Mouse (Mus musculus): Measurements from ENCODE around the gene Cldn3. TPM values are rescaled to one million over a fixed set of nuclear protein-coding genes. Genes with fewer than 3 reads are reported as not detected.

Gene Cldn3
- polyA plus RNA-seq, 1 experiment from 2014 or later = 1.2 TPM

DNA sequence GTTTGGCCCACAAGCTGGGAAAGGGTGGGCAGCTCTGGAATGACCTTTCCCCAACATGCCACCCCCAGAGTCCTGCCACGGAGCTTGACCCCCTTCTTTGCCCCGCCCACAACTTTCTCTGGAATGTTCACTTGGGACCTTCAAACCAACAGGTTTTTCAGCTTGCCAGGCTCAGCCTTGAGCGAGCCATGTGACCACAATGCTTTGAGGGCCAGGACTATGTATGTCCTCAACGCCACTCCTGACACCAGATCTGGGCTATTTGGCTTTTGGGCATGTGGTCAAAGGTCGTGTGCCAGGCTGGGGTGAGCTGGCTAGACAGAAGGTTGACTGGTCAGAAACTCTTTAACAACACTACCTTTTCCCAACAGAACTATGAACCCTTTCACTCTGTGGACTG is 16.1 kb downstream of the Cldn3 start:
- H3K4me2 ChIP-seq = no peak overlapping the region
- peaks cover 25% of the 10 kb centered on the region for H3K27me3 ChIP-seq
- 41% methylated on average over 5 of the region's 5 CpGs for WGBS (ENCODE audit: insufficient replicate concordance)
- H3K27ac ChIP-seq (replicated peaks) = no peak overlapping the region
- no peaks in the 10 kb centered on the region for H3K36me3 ChIP-seq (replicated peaks)
- no peak for ATAC-seq (ENCODE audit: insufficient read depth)
- no peak overlapping the region for H3K9ac ChIP-seq
- peaks cover 7% of the 10 kb centered on the region; the same call in 1 of the 2 replicates for H3K4me1 ChIP-seq (replicated peaks)
- H3K4me3 ChIP-seq (replicated peaks) = no peak overlapping the region
- H3K9me3 ChIP-seq (replicated peaks) = no peaks in the 10 kb centered on the region

GRCm38 (mm10) chr5:135007802-135008571 is 22.0 kb downstream of the Cldn3 start:
- Histone ChIP-seq H3K9ac (peak overlapping the region; percentile 73), H3K9me3 (replicated peaks) (no peaks in the 10 kb centered on the region), H3K27me3 (peaks cover 15% of the 10 kb centered on the region), H3K36me3 (replicated peaks) (no peaks in the 10 kb centered on the region; the same call in 1 of the 2 replicates), H3K27ac (replicated peaks) (peak overlapping the region; percentile 89), H3K4me3 (replicated peaks) (peak overlapping the region; percentile 69), H3K4me1 (replicated peaks) (peaks cover 47% of the 10 kb centered on the region), H3K4me2 (peak overlapping the region; percentile 94)
- ATAC-seq (ENCODE audit: insufficient read depth) = no peak
- 26% methylated on average over 16 of the region's 16 CpGs for WGBS (ENCODE audit: insufficient replicate concordance)

DNA sequence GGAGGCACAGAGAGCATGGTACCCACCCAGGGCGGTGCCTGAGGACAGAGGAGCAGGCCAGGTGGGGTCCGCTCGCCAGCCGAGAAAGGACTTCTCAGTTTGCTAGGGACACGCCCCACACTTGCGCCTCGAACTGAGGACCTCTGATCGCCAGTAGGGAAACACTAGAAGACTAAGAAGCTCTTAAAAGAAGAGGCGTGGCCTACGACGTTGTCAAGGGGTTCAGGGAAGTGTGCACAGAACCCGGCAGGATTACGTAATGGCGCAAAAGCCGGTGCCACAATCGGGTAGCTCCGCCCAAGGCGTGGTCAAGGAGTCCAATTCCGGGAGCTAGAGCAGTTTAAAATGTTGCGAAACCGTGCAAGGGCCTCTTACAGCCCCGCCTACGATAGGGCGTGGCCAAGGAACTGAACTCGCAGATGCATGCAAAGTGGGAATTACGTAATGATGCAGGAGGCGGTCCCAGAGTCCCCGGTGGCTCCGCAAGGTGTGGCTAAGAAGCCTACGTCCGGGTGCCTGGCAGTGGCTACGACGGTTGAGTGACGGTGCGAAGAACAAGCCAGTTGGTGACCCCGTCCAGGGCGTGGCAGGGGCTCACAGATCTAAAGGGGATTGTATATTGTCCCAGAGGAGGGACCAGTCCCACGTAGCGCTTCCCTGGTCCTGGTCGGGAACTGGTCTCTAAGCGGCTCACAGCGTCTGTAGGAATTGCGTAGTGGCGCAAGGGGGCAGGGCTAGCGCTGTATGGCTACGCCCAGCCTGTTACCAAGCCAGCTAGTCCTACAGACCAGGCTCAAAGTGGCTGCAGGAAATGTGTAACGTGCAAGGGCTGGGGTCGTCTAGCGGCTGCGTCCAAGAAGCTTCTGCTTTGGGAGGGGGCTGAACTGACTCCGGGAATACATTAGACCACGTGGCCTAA is 22.9 kb downstream of the Cldn3 start, which contains the start of gene Abhd11:
Abhd11 (plus strand) TSS at position 482 of the 919 bp plus-strand sequence.
- Histone ChIP-seq H3K4me1 (replicated peaks) (peaks cover 50% of the 10 kb centered on the region), H3K9me3 (replicated peaks) (no peaks in the 10 kb centered on the region), H3K27me3 (peaks cover 15% of the 10 kb centered on the region), H3K27ac (replicated peaks) (peak within 1 kb of the TSS; percentile 94), H3K9ac (peak within 1 kb of the TSS; percentile 74), H3K4me2 (peak within 1 kb of the TSS; percentile 94), H3K36me3 (replicated peaks) (no peaks in the 10 kb centered on the region; the same call in 1 of the 2 replicates), H3K4me3 (replicated peaks) (peak within 1 kb of the TSS; percentile 69)
- under 1% methylated on average over 52 of the region's 52 CpGs for WGBS (ENCODE audit: insufficient replicate concordance)
- peak; percentile 86 for ATAC-seq (ENCODE audit: insufficient read depth)

DNA sequence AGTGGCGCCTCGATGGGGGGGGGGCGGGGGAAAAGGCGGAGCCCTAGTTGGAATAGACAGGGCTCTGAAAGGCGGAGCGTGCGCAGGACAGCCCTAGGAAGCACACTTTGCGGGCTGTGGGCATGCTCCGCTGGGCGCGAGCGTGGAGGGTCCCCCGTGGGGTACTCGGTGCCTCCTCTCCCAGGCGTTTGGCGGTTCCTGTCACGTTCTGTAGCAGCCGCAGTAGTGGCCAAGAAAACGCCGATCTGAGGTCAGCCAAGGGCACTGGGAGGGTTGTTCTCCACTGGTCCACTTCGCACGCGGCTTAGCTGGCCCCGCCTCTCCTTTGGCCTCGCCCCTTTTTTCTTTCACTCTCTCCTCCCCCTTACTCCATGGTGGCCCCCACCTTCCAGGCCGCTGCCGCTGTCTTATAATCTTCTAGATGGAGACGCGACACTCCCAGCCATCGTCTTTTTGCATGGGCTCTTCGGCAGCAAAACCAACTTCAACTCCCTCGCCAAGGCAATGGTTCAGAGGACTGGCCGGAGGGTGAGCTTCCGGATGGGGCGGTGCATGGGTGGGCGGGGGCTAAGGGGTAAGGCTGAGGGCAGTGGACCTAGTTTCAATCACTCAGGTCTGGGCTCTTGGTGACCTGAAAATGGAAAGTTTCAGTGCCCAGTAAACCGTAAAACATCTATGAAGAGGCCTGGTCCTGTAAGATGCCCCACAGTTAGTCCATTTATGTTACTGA is 23.7 kb downstream of the Cldn3 start:
- no peaks in the 10 kb centered on the region for H3K9me3 ChIP-seq (replicated peaks)
- under 1% methylated on average over 37 of the region's 37 CpGs for WGBS (ENCODE audit: insufficient replicate concordance)
- peaks cover 14% of the 10 kb centered on the region for H3K27me3 ChIP-seq
- no peaks in the 10 kb centered on the region; the same call in 1 of the 2 replicates for H3K36me3 ChIP-seq (replicated peaks)
- H3K4me2 ChIP-seq = peak overlapping the region; percentile 94
- peak overlapping the region; percentile 94 for H3K27ac ChIP-seq (replicated peaks)
- peak; percentile 65 for ATAC-seq (ENCODE audit: insufficient read depth)
- peak overlapping the region; percentile 74 for H3K9ac ChIP-seq
- peak overlapping the region; percentile 69 for H3K4me3 ChIP-seq (replicated peaks)
- peaks cover 50% of the 10 kb centered on the region for H3K4me1 ChIP-seq (replicated peaks)

- Histone ChIP-seq H3K4me2 (peak overlapping the region; percentile 94), H3K27me3 (peaks cover 8% of the 10 kb centered on the region), H3K9ac (peak overlapping the region; percentile 74), H3K27ac (replicated peaks) (peak overlapping the region; percentile 94), H3K4me3 (replicated peaks) (peak overlapping the region; percentile 69), H3K9me3 (replicated peaks) (no peaks in the 10 kb centered on the region), H3K4me1 (replicated peaks) (peaks cover 50% of the 10 kb centered on the region), H3K36me3 (replicated peaks) (no peaks in the 10 kb centered on the region; the same call in 1 of the 2 replicates)
- no peak for ATAC-seq (ENCODE audit: insufficient read depth)
- 40% methylated on average over 7 of the region's 7 CpGs for WGBS (ENCODE audit: insufficient replicate concordance)
Observed at GRCm38 (mm10) chr5:135010320-135010709, 24.3 kb downstream of the Cldn3 start.

GRCm38 (mm10) chr5:135010841-135011743 is 25.1 kb downstream of the Cldn3 start:
- Histone ChIP-seq H3K9me3 (replicated peaks) (no peaks in the 10 kb centered on the region), H3K4me2 (peak overlapping the region; percentile 94), H3K9ac (no peak overlapping the region), H3K4me3 (replicated peaks) (no peak overlapping the region), H3K4me1 (replicated peaks) (peaks cover 52% of the 10 kb centered on the region), H3K27me3 (peaks cover 6% of the 10 kb centered on the region; the same call in 1 of the 2 replicates), H3K27ac (replicated peaks) (no peak overlapping the region; the same call in 1 of the 2 replicates), H3K36me3 (replicated peaks) (no peaks in the 10 kb centered on the region; the same call in 1 of the 2 replicates)
- ATAC-seq (ENCODE audit: insufficient read depth) = no peak
- WGBS (ENCODE audit: insufficient replicate concordance) = 79% methylated on average over 25 of the region's 25 CpGs

GRCm38 (mm10) chr5:135011809-135012613 is 26.0 kb downstream of the Cldn3 start:
- 70% methylated on average over 26 of the region's 26 CpGs for WGBS (ENCODE audit: insufficient replicate concordance)

GRCm38 (mm10) chr5:135012671-135013441 is 26.8 kb downstream of the Cldn3 start:
- Histone ChIP-seq H3K27me3 (peaks cover under 1% of the 10 kb centered on the region; the same call in 1 of the 2 replicates), H3K36me3 (replicated peaks) (no peaks in the 10 kb centered on the region; the same call in 1 of the 2 replicates), H3K4me2 (no peak overlapping the region), H3K4me1 (replicated peaks) (peaks cover 53% of the 10 kb centered on the region), H3K27ac (replicated peaks) (no peak overlapping the region), H3K9me3 (replicated peaks) (no peaks in the 10 kb centered on the region), H3K9ac (no peak overlapping the region), H3K4me3 (replicated peaks) (no peak overlapping the region)
- no peak for ATAC-seq (ENCODE audit: insufficient read depth)
- 14% methylated on average over 15 of the region's 16 CpGs for WGBS (ENCODE audit: insufficient replicate concordance)

More at GRCm38 (mm10) chr5:135011809-135012613, 26.0 kb downstream of the Cldn3 start:
- no peak for ATAC-seq (ENCODE audit: insufficient read depth)
- Histone ChIP-seq H3K9ac (no peak overlapping the region), H3K4me2 (peak overlapping the region; percentile 6; the same call in 1 of the 2 replicates), H3K27ac (replicated peaks) (no peak overlapping the region), H3K27me3 (peaks cover 6% of the 10 kb centered on the region; the same call in 1 of the 2 replicates), H3K4me1 (replicated peaks) (peaks cover 55% of the 10 kb centered on the region), H3K9me3 (replicated peaks) (no peaks in the 10 kb centered on the region), H3K4me3 (replicated peaks) (no peak overlapping the region), H3K36me3 (replicated peaks) (no peaks in the 10 kb centered on the region; the same call in 1 of the 2 replicates)

Data from liver, embryonic 15.5 days (tissue).